Comparison of ENCODE assay signal across 6 mouse cellular contexts in genomic region chr16:45358441-45358840, GRCm38 (mm10). TPM values are rescaled to one million over a fixed set of nuclear protein-coding genes. Genes with fewer than 3 reads are reported as not detected.
DNase-seq lines count a peak whose midpoint lies in the region; TF ChIP-seq lines count a peak whose summit lies in the region.
"Not testable (repeated sequence)": the region's sequence is repeated elsewhere in the genome, so short reads cannot be mapped to it uniquely, and the experiment has no call there.
"Had no signal": no experiment of that assay in that cellular context is flagged by ENCODE, and none has a peak within 500 bp of the region (broad histone marks: within the 10 kb centered on the region; RNA-seq: fewer than 3 reads in every experiment).

No protein-coding gene starts in this region.

- not testable (repeated sequence) for TF ChIP-seq CTCF in kidney, adult 2 months (conservative IDR thresholded peaks at IDR 0.05; ENCODE audit: insufficient read depth, insufficient read length, low read depth, low read length)

- peak; percentile 88 for DNase-seq in heart, adult 11 months
- peak; percentile 55 for DNase-seq in kidney, adult 2 months
- DNase-seq in kidney, postnatal 14 days = peak; percentile 32
- peak; percentile 46 to 60 for DNase-seq in kidney, postnatal 36 days

- 76% methylated on average over 5 of the region's 5 CpGs for WGBS in kidney, adult 2 months

- not testable (repeated sequence) for H3K4me1 ChIP-seq in brown adipose tissue, adult 24 weeks (ENCODE audit: control insufficient read depth, insufficient read depth, insufficient read length, low read length); kidney, adult 2 months (ENCODE audit: control insufficient read depth, insufficient read depth, low read length)

- not testable (repeated sequence) for H3K36me3 ChIP-seq in kidney, adult 2 months (ENCODE audit: control insufficient read depth, insufficient read depth, low read length)

- TF ChIP-seq POLR2A in kidney, adult 2 months (IDR thresholded peaks at IDR 0.05; ENCODE audit: low read depth, low read length) = not testable (repeated sequence)

- not testable (repeated sequence) for H3K27me3 ChIP-seq in kidney, adult 2 months (replicated peaks; ENCODE audit: control insufficient read depth, insufficient read depth, low read length)

- peak overlapping the region; percentile 31; the same call in 1 of the 2 replicates for H3K27ac ChIP-seq in brown adipose tissue, adult 24 weeks (replicated peaks; ENCODE audit: low read depth, low read length)
- not testable (repeated sequence) for H3K27ac ChIP-seq in kidney, adult 2 months (ENCODE audit: insufficient read depth, low read depth, low read length)

- not testable (repeated sequence) for H3K4me3 ChIP-seq in brown adipose tissue, adult 24 weeks (ENCODE audit: insufficient read depth, low read depth, low read length); kidney, adult 2 months (ENCODE audit: insufficient read depth, low read depth, low read length)

RNA-seq across cellular contexts. Expression of gene Cd200, which starts 50.4 kb away (rescaled TPM):
- 39.3 and 47.9 TPM in 2 replicates for polyA plus RNA-seq in brown adipose tissue, adult 24 weeks (2012; ENCODE audit: insufficient read depth, insufficient read length, missing spikeins)
- polyA plus RNA-seq in kidney, adult 2 months (2012; rRNA removed) = 54.5 and 72.9 TPM in 2 replicates
- polyA plus RNA-seq: G1E had no signal

Comparison
In these comparisons a context has a peak if more than half of its experiments do, and no peak if none do; other contexts are left out.
1. DNase-seq: peak in every context shown above with its lines; median percentile 88 in heart, adult 11 months; 55 in kidney, adult 2 months; 53 in kidney, postnatal 36 days; 32 in kidney, postnatal 14 days.